Comparison of ENCODE assay signal across 8 mouse cellular contexts in the genomic region with DNA sequence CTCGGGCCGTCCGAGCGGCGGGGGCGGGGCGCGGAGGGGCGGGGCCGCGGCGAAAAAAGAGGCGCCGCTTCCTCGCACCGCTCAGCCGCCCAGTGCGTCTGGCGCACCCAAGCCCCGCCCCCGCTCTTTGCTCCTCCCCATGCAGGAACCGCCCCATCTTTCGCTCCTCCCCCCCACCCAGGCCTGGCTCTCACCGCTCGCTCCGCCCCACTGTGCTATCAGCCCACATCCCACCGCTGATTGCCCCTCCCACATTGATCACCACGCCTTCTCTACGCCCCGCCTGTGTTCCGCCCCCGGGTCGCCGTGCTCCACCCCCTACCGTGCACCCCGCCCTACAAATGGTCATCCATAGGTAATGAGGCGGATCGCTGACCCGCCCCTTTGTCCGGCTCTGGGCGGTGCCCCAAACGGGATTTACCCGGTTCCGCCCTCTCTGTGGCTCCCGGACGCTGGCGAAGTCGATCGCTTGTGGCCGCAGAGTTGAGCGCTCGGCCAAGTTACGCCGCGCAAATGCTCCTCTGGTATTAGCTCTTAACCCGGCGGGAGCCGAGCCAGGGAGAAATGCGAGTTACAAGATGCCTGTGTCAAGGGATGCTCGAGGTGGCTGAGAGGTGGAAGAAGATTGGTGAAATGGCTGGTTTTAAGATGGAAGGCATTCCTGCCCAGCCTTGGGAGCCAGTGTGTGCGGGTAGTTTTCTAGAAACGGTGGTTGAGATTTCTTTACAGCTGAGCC. TPM values are rescaled to one million over a fixed set of nuclear protein-coding genes. Genes with fewer than 3 reads are reported as not detected.
A peak's percentile ranks its signal among the peaks of the same experiment; 100 is the strongest.
DNase-seq lines count a peak whose midpoint lies in the region; ATAC-seq lines count a peak whose summit lies in the region.

No protein-coding gene starts in this region.

- peak; percentile 99 for DNase-seq in Muller cell, postnatal 12 days (ENCODE audit: inconsistent ontology term)
- peak; percentile 95 for DNase-seq in cerebellum, adult 9-11 months
- peak; percentile 93 to 97 for DNase-seq in frontal cortex, adult 2 months (ENCODE audit: extremely low spot score in 1 of 2, low spot score in 1 of 2)
- peak; percentile 86 to 89 for DNase-seq in layer of hippocampus, postnatal 25 days (ENCODE audit: extremely low spot score in 1 of 2, low spot score in 1 of 2)
- peak; percentile 98 for DNase-seq in lung, postnatal 25 days (ENCODE audit: low spot score)
- peak; percentile 99 for DNase-seq in retina, embryonic 14.5 days (ENCODE audit: low spot score)
- peak; percentile 100 for DNase-seq in thymus, postnatal 4 days

- no peaks in the 10 kb centered on the region for H3K9me3 ChIP-seq in hindbrain, embryonic 12.5 days (replicated peaks)

- 1% methylated on average over 55 of the region's 62 CpGs for WGBS in hindbrain, embryonic 12.5 days

- H3K4me3 ChIP-seq in hindbrain, embryonic 12.5 days, result peak overlapping the region; percentile 72

- H3K9ac ChIP-seq in hindbrain, embryonic 12.5 days, result peak overlapping the region; percentile 92

- peak overlapping the region; percentile 86 for H3K27ac ChIP-seq in hindbrain, embryonic 12.5 days

- peak overlapping the region; percentile 90 for H3K4me2 ChIP-seq in hindbrain, embryonic 12.5 days (replicated peaks)

- no peaks in the 10 kb centered on the region for H3K36me3 ChIP-seq in hindbrain, embryonic 12.5 days

- H3K4me1 ChIP-seq in hindbrain, embryonic 12.5 days, result peaks cover 39% of the 10 kb centered on the region

- no peaks in the 10 kb centered on the region for H3K27me3 ChIP-seq in hindbrain, embryonic 12.5 days

- peak; percentile 93 for ATAC-seq in hindbrain, embryonic 12.5 days (ENCODE audit: low FRiP score)

RNA-seq across cellular contexts. Expression of a gene that starts 0.4 kb away (rescaled TPM):
- 46.4 and 47.7 TPM in 2 replicates for polyA plus RNA-seq in frontal cortex, adult 2 months (2012; rRNA removed)
- 84.3 and 95.0 TPM in 2 replicates for polyA plus RNA-seq in hindbrain, embryonic 12.5 days (2016; fragmentation: Nextera tagmentation; extraction: Ambion mirVana)
- 10 to 100 TPM; 40.9 to 41.0 TPM for total RNA-seq in layer of hippocampus, postnatal 25 days (2021)

RNA-seq across cellular contexts. Expression of a gene that starts 46.6 kb away (rescaled TPM):
- polyA plus RNA-seq in frontal cortex, adult 2 months (2012; rRNA removed), result 137 and 138 TPM in 2 replicates
- 62.5 and 65.1 TPM in 2 replicates for polyA plus RNA-seq in hindbrain, embryonic 12.5 days (2016; fragmentation: Nextera tagmentation; extraction: Ambion mirVana)
- total RNA-seq in layer of hippocampus, postnatal 25 days (2021), result 100 to 1,000 TPM; 160 to 181 TPM

Comparison
In these comparisons a context has a peak if more than half of its experiments do, and no peak if none do; other contexts are left out.
1. Peak in every context shown above with its lines: DNase-seq, ATAC-seq, H3K4me3 ChIP-seq and H3K27ac ChIP-seq.